In the genomic region with DNA sequence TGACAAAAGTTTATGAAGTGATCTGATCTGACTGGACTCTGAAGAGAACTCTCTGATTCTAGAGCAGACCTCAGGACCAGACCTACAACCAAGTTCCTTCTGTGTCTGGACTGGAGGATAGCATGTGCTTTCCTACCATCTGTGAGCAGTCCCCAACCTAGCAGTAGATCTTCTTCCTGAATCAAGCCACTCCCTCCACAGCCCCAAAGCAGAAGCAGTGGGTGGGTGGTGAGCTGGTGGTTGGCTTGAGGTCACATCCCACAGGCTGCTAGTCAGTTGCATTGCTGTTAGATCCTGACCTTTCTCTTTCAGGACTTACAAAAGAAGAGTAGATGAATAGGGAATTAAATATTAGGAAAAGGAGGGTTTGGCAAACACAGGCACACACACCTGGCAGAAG, we compare ENCODE assay signal across 10 mouse cellular contexts.
"Had no signal": no experiment of that assay in that cellular context is flagged by ENCODE, and none has a peak within 500 bp of the region (broad histone marks: within the 10 kb centered on the region; RNA-seq: fewer than 3 reads in every experiment).

No protein-coding gene starts in this region.

- H3K4me1 ChIP-seq: limb, embryonic 13.5 days; liver, embryonic 12.5 days had no signal

- H3K9me3 ChIP-seq: limb, embryonic 13.5 days; liver, embryonic 12.5 days had no signal

- H3K9ac ChIP-seq: limb, embryonic 13.5 days; liver, embryonic 12.5 days had no signal

- H3K36me3 ChIP-seq: limb, embryonic 13.5 days; liver, embryonic 12.5 days had no signal

- H3K27me3 ChIP-seq: limb, embryonic 13.5 days; liver, embryonic 12.5 days had no signal

- ATAC-seq: liver, embryonic 12.5 days had no signal

- H3K4me3 ChIP-seq: limb, embryonic 13.5 days; liver, embryonic 12.5 days had no signal

- H3K27ac ChIP-seq: kidney, postnatal 0 days; limb, embryonic 13.5 days; liver, embryonic 12.5 days had no signal

- H3K4me2 ChIP-seq: limb, embryonic 13.5 days; liver, embryonic 12.5 days had no signal

- DNase-seq: kidney, adult 11 months; kidney, adult 9 months; kidney, postnatal 36 days; left cerebral cortex, postnatal 4 days; midbrain, embryonic 14.5 days; right cerebral cortex, postnatal 14 days; thymus, postnatal 4 days had no signal
